Mouse (Mus musculus) lung, embryonic 16.5 days (tissue): ENCODE measurements around the gene Atrnl1. TPM values are rescaled to one million over a fixed set of nuclear protein-coding genes. Genes with fewer than 3 reads are reported as not detected.

Experiments used
- ATAC-seq: fragments of 200-750 bp; cut with Nextera tagmentation; 2 replicates; pipeline ENCODE4 v1.8.0; 2017; ENCODE audit warnings: low read depth, mild to moderate bottlenecking, moderate library complexity
- H3K27ac ChIP-seq: fragments of 300-500 bp; sonication (generic); 2 replicates; pipeline ENCODE4 v1.5.1; 2014; ENCODE audit warnings: mild to moderate bottlenecking, control low read depth, low read length
- H3K27me3 ChIP-seq: fragments of 300-500 bp; sonication (generic); 2 replicates; pipeline ENCODE4 v1.6.1; 2014; ENCODE audit warnings: low read depth, low read length, mixed read lengths; ENCODE audit not compliant: control insufficient read depth, insufficient read depth
- H3K36me3 ChIP-seq: fragments of 300-500 bp; sonication (generic); 2 replicates; pipeline ENCODE4 v1.6.1; 2014; ENCODE audit warnings: low read length; ENCODE audit not compliant: control insufficient read depth, insufficient read depth
- H3K4me1 ChIP-seq: fragments of 300-500 bp; sonication (generic); replicated peaks from 2 replicates; pipeline ENCODE4 v1.6.1; 2014; ENCODE audit warnings: low read length, mixed read lengths; ENCODE audit not compliant: control insufficient read depth, insufficient read depth
- H3K4me2 ChIP-seq: fragments of 300-500 bp; sonication (generic); 2 replicates; pipeline ENCODE4 v1.6.1; 2014; ENCODE audit warnings: low read depth, low read length, control low read depth
- H3K4me3 ChIP-seq: fragments of 300-500 bp; sonication (generic); 2 replicates; pipeline ENCODE4 v1.5.1; 2014; ENCODE audit warnings: mild to moderate bottlenecking, low read length, control low read depth
- H3K9ac ChIP-seq: fragments of 300-500 bp; sonication (generic); 2 replicates; pipeline ENCODE4 v1.6.1; 2014; ENCODE audit warnings: low read length, control low read depth
- H3K9me3 ChIP-seq: fragments of 300-500 bp; sonication (generic); 2 replicates; pipeline ENCODE4 v1.6.1; 2016; ENCODE audit warnings: low read length; ENCODE audit not compliant: control insufficient read depth
- WGBS: fragments of 180-500 bp; shearing (Covaris S2); extraction: QIAGEN DNeasy Blood & Tissue Kit; methylation state at CpG from one replicate; pipeline ENCODE4 v1.1.7; 2014; 5-methylcytosine and 5-hydroxymethylcytosine counted together
- polyA plus RNA-seq: library from polyadenylated mRNA; unstranded; fragments of >200 nt; fragmentation: Nextera tagmentation; extraction: Ambion mirVana; gene quantifications from 2 replicates; pipeline ENCODE4 v1.2.1, GENCODE M21; 2015

Atrnl1 gene
- polyA plus RNA-seq, 1 experiment from 2014 or later = 5.0 TPM

GRCm38 (mm10) chr19:58023216-58023825 is 412.5 kb downstream of the Atrnl1 start:
- ATAC-seq = no peak
- no peak overlapping the region for H3K9ac ChIP-seq
- H3K36me3 ChIP-seq = no peaks in the 10 kb centered on the region
- no peaks in the 10 kb centered on the region for H3K9me3 ChIP-seq
- no peak overlapping the region for H3K4me2 ChIP-seq
- H3K27ac ChIP-seq = no peak overlapping the region
- no peak overlapping the region for H3K4me3 ChIP-seq
- no peaks in the 10 kb centered on the region for H3K27me3 ChIP-seq
- 81% methylated on average over 14 of the region's 14 CpGs for WGBS
- H3K4me1 ChIP-seq = no peaks in the 10 kb centered on the region

- WGBS = 76% methylated on average over 2 of the region's 2 CpGs
- Histone ChIP-seq H3K4me1 (no peaks in the 10 kb centered on the region), H3K9me3 (no peaks in the 10 kb centered on the region), H3K4me3 (no peak overlapping the region), H3K36me3 (peaks cover 2% of the 10 kb centered on the region; the same call in 1 of the 2 replicates), H3K27me3 (no peaks in the 10 kb centered on the region), H3K27ac (no peak overlapping the region), H3K9ac (no peak overlapping the region), H3K4me2 (no peak overlapping the region)
- ATAC-seq = no peak
Observed at GRCm38 (mm10) chr19:58025053-58025452, 414.2 kb downstream of the Atrnl1 start.

- Histone ChIP-seq H3K4me1 (peaks cover 6% of the 10 kb centered on the region), H3K27ac (no peak overlapping the region), H3K4me3 (no peak overlapping the region), H3K4me2 (no peak overlapping the region), H3K27me3 (no peaks in the 10 kb centered on the region), H3K9ac (no peak overlapping the region), H3K36me3 (peaks cover 7% of the 10 kb centered on the region), H3K9me3 (peaks cover 5% of the 10 kb centered on the region; the same call in 1 of the 2 replicates)
- no peak for ATAC-seq
- 75% methylated on average over 2 of the region's 2 CpGs for WGBS
Observed at GRCm38 (mm10) chr19:58029661-58030060, 418.8 kb downstream of the Atrnl1 start.

- ATAC-seq = no peak
- no peak overlapping the region for H3K9ac ChIP-seq
- H3K9me3 ChIP-seq = peaks cover 5% of the 10 kb centered on the region; the same call in 1 of the 2 replicates
- no peak overlapping the region for H3K4me2 ChIP-seq
- peaks cover 7% of the 10 kb centered on the region for H3K36me3 ChIP-seq
- no peak overlapping the region for H3K4me3 ChIP-seq
- H3K4me1 ChIP-seq = peaks cover 6% of the 10 kb centered on the region
- 73% methylated on average over 5 of the region's 5 CpGs for WGBS
- H3K27ac ChIP-seq = no peak overlapping the region
- H3K27me3 ChIP-seq = no peaks in the 10 kb centered on the region
Observed at GRCm38 (mm10) chr19:58033241-58033640, 422.4 kb downstream of the Atrnl1 start.

GRCm38 (mm10) chr19:58036166-58036565 is 425.3 kb downstream of the Atrnl1 start:
- Histone ChIP-seq H3K9ac (no peak overlapping the region), H3K9me3 (no peaks in the 10 kb centered on the region), H3K4me2 (no peak overlapping the region), H3K27ac (no peak overlapping the region), H3K36me3 (no peaks in the 10 kb centered on the region), H3K4me1 (peaks cover 6% of the 10 kb centered on the region), H3K4me3 (no peak overlapping the region), H3K27me3 (no peaks in the 10 kb centered on the region)
- 82% methylated on average over 3 of the region's 3 CpGs for WGBS
- no peak for ATAC-seq

- Histone ChIP-seq H3K36me3 (no peaks in the 10 kb centered on the region), H3K4me3 (no peak overlapping the region), H3K9me3 (no peaks in the 10 kb centered on the region), H3K4me2 (no peak overlapping the region), H3K4me1 (peaks cover 9% of the 10 kb centered on the region), H3K9ac (no peak overlapping the region), H3K27ac (0 out of 2 replicates have a peak overlapping the region, but pooled peaks have one; percentile 16), H3K27me3 (no peaks in the 10 kb centered on the region)
- 53% methylated on average over 8 of the region's 8 CpGs for WGBS
- ATAC-seq = no peak
Observed at GRCm38 (mm10) chr19:58043120-58043519, 432.3 kb downstream of the Atrnl1 start.

- no peak overlapping the region for H3K4me2 ChIP-seq
- H3K27ac ChIP-seq = peak overlapping the region; percentile 44
- WGBS = 26% methylated on average over 4 of the region's 4 CpGs
- peaks cover 9% of the 10 kb centered on the region for H3K4me1 ChIP-seq
- H3K4me3 ChIP-seq = no peak overlapping the region
- ATAC-seq = peak; percentile 74
- no peak overlapping the region for H3K9ac ChIP-seq
- H3K9me3 ChIP-seq = no peaks in the 10 kb centered on the region
- H3K27me3 ChIP-seq = no peaks in the 10 kb centered on the region
- no peaks in the 10 kb centered on the region for H3K36me3 ChIP-seq
Observed at GRCm38 (mm10) chr19:58043550-58043949, 432.7 kb downstream of the Atrnl1 start.

- Histone ChIP-seq H3K27ac (no peak overlapping the region), H3K9ac (no peak overlapping the region), H3K27me3 (no peaks in the 10 kb centered on the region), H3K4me1 (peaks cover 9% of the 10 kb centered on the region), H3K9me3 (no peaks in the 10 kb centered on the region), H3K4me3 (no peak overlapping the region), H3K36me3 (no peaks in the 10 kb centered on the region), H3K4me2 (no peak overlapping the region)
- no peak for ATAC-seq
- WGBS = 89% methylated on average over 5 of the region's 5 CpGs
Observed at GRCm38 (mm10) chr19:58044816-58045215, 434.0 kb downstream of the Atrnl1 start.

- no peak overlapping the region for H3K9ac ChIP-seq
- no peak for ATAC-seq
- no peak overlapping the region for H3K4me2 ChIP-seq
- no peak overlapping the region for H3K4me3 ChIP-seq
- H3K36me3 ChIP-seq = no peaks in the 10 kb centered on the region
- H3K27ac ChIP-seq = no peak overlapping the region
- H3K27me3 ChIP-seq = no peaks in the 10 kb centered on the region
- 77% methylated on average over 7 of the region's 7 CpGs for WGBS
- no peaks in the 10 kb centered on the region for H3K9me3 ChIP-seq
- peaks cover 9% of the 10 kb centered on the region for H3K4me1 ChIP-seq
Observed at GRCm38 (mm10) chr19:58046656-58047055, 435.8 kb downstream of the Atrnl1 start.
